Mouse (Mus musculus) CD4-positive helper T cell, adult 2 months (primary cell): ENCODE results near the gene Foxb1.

Experiments
- DNase-seq: peaks from one replicate; pipeline ENCODE4 v3.0.0-alpha.2; 2012; ENCODE audit warnings: low read depth, missing footprints, low spot score

Gene Foxb1

DNA sequence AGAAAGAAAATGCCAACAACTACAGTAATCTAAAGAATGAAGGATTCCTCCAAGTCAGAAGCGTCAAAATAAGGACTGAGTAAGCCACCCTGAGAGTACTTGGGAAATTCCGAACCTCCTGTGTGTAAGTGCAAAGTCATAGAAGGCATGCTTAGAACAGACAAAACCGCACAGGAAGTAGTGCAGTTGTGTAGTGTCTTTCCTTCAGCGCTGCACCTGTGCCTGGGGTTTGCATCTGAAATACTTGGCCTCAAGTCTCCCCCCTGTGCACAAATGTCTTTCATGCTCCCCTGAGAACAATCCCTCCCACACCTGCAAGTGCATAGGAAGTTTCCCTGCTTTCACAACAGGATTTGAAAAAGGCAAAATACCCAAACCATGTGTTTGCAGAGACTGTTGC is 3.5 kb downstream of the Foxb1 start:
- DNase-seq, result peak; percentile 60

DNA sequence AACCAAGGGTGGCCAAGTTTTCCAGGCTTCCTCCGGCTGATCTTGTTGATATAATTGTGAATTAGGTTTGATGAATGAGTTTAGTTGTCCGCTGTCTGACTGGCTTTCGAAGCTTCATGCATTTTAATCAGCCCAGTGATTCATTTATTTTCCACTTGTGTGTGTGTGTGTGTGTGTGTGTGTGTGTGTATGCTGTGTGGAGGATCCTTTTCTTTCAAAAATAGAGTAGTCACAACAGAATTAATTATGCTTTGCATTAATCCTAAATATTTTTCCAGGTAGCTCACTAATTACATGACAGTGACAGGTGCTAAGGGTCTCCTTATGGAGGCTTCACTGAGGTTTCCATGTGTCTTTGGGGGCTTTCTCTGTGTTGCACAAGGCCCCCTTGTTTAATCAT is 4.3 kb downstream of the Foxb1 start:
- no peak for DNase-seq

DNA sequence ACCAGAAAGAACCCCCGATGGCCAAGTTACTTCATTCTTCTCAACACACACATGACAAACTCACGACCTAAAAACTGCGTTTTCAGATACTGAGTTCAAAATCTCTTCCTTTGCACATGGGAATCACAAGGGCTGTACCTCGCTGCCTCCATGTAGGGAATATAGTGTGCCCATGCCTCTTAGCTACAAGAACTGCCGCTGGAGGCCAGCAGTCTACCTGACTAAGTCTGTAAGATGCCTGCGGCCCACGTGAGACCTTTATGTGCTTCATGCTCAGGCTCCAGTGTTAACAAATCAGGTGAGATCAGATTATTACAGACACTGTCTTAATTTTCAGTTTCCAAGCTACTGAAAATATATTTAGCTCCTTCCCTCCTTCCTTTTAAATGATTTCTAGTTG is 4.7 kb downstream of the Foxb1 start:
- DNase-seq, result no peak

DNA sequence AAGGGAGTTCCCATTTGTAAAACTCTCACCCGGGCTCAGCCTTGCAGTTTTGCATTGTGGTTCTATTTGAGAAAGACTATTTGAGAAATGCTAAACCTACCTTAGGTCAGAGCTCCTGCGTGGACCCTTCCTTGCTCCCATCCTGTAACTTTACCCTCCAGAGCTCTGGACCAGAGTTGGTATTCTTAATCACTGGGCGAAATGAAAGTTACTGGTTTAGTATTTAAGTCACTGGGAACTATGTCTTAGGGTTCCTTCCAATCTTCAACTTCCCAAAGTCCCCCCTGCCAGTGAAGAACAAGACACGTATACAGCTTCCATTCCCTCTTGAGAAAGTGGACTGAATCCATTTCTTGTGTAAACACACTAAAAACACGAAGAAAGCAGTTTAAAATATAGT is 5.6 kb downstream of the Foxb1 start:
- no peak for DNase-seq

DNA sequence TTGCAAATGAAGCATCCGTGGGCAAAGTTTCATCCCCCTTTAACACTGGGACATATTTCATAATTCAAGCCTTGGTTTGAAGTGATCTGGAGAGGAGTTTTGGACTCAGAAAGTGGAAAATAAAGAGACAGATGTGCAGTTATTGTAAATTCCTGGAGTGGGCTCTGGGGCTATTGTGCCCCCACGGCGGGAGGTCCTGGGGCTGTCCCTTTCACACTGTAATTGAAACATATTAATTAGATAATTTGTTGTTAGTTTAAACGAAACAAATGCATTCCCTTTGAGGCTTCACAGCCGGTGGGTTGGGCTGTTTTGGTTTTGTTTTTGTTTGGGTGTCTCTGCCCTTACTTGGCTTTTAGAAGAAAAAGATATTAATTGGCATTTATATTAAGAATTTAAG is 6.0 kb downstream of the Foxb1 start:
- no peak for DNase-seq

DNA sequence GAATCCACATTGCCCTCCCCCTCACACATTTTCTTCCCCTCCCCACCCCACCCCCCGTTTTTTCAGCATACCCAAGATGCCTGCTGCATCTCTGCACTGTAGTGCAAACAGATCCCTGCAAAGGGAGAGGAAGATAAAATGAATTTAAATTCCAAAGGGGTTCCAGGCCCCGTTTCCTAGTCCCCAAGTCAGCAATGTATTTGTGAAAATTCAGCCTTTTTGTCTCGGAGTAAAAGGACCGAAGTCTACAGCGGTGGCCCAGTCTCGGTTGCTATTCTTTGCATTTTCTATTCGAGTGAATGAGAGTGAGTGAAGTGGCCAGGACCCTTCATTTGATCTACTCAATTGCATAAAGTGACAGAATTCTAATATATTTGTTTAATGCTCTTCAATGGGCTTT is 6.4 kb downstream of the Foxb1 start:
- DNase-seq, result no peak

DNA sequence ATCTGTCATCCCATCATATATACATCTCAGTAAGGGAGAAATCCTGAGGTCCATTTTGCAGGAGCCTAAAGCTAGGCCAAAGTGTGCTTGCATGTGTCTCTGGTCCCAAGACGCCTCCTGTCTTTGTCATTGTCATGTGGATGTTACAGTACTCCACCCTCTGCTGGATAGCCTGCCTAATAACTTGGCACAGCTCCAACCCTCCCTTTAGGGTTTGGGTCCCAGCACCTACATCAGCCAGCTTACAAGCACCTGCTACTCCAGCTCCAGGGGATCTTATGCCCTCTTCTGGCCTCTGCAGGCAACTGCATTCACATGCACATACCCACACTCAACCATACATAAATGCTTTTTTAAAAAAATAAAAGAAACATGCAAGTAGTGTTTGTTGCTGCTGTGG is 12.8 kb downstream of the Foxb1 start:
- no peak for DNase-seq

DNA sequence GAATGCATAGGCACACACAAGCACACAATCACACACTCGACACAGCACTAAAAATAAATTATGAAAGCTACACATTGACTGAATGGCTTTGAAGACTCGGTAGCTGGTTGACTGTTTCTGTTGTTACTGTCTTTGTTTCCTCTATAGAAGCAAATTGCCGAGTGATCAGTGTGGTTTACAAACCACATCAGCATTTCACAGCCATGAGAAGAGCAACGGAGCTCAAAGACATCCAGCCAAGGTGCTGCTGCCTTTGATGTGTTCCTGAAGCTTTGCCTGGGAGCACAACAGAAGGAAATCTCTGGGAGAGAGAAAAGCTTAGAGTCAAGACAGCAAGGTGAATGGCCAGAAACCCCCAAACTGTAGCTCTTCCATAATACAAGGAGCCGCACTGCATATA is 32.0 kb downstream of the Foxb1 start:
- no peak for DNase-seq

DNA sequence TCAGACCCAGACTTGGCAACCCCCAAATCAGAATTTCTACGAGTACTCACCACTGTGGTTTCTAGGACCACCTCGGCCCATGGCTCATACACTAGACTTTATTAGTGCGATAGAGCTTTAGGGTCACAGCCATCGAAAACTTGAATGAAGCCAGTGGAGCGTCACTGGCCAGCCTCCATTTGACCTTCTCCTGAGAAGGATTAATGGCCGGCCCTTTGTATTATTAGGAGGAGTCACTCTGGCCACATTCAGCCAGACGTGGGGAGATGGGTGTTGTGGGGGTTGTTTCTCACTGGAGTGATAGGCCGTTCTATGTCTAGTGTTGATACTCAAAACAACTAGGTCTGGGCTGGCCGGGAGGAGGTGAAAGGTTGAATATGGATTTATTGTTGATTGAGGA is 42.3 kb downstream of the Foxb1 start:
- DNase-seq, result no peak

DNA sequence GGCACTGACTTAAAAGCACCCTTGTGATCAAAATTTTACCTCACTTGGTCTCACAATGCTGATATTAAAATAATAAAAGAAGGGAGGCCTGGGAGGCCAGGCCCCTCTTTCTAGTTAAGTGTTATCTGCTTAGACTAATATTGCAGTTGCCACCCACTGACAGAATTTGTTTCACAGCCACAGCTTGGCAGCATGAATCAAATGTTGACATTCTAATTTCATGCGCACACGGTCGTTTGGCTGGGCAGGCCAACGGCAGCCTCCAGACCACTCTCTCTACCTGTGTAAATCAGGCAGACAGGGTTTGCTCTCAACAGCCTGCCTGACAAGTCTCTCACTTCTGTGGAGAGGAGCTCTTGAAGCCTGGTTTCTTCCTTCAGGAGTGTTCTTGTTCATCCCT is 44.4 kb downstream of the Foxb1 start:
- no peak for DNase-seq

DNA sequence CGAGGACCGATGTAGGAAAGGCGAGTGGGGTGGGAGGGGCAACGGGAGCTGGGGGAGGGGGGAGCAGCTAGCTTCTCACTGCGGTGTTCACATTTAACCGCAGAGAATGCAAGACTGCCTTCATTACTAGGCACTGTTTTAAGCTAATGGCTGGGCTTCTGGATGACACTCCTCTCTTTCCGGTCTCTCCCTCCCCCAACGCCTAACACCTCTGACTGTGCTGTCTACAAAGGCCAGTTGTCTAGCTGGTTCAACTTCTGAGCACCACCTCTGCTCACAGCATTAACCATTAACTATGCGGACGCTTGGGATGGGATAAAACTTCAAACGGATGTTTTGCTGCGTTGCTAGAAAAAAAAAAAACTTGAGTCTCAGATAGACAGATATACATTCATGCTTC is 45.3 kb downstream of the Foxb1 start:
- DNase-seq, result no peak

DNA sequence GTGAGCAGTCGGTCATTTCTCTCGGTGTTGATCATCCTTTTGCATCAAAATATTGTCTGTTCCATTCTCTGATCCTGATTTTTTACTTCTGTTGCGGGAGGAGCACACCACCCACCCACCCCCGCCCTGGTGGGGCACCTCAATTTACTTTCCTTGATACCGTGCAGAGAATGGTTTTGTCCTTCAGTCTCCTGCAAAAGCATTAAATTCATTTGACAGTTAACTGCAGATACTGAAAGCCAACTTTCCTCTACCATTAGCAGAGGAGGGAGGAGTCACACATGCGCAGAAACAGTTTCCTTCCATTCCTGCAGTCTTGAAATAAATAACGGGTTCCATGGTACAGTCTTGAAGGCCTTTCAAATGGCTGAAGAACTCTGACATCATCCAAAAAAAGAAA is 46.4 kb downstream of the Foxb1 start:
- DNase-seq, result no peak

DNA sequence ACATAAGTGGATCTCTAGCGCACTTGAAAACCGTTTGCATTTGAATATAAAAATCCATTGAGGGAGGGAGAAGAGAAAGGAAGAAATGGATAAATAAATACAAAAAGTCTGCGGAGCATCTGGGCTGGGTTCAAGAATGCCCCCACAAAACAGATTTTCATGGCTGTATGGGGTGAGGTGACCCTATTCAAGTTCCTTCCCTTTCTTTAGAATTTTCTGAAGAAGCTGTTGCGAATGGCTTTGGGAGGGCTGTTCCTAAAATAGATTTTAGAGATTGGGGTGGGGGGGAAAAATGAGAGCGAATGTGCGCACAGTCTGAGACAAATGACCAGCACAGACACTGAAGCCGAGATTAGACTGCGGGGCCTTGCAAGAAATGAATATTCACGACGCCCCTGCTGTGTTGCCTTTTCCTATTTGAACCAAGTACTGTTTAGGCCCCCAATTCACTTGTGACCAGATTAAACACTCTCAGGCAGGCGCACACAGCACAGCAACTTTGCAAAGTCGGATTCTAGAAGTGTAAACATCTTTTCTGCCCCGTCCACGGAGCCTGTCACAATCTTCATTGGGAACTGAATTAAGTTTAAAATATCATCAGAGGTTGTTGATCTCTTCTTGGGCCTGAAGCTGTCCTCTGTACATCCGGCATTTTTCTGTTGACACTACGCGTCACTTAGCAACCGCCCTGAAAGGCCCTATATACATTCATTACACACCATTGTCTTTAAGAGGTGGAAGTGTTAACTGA is 47.0 kb downstream of the Foxb1 start:
- no peak for DNase-seq

DNA sequence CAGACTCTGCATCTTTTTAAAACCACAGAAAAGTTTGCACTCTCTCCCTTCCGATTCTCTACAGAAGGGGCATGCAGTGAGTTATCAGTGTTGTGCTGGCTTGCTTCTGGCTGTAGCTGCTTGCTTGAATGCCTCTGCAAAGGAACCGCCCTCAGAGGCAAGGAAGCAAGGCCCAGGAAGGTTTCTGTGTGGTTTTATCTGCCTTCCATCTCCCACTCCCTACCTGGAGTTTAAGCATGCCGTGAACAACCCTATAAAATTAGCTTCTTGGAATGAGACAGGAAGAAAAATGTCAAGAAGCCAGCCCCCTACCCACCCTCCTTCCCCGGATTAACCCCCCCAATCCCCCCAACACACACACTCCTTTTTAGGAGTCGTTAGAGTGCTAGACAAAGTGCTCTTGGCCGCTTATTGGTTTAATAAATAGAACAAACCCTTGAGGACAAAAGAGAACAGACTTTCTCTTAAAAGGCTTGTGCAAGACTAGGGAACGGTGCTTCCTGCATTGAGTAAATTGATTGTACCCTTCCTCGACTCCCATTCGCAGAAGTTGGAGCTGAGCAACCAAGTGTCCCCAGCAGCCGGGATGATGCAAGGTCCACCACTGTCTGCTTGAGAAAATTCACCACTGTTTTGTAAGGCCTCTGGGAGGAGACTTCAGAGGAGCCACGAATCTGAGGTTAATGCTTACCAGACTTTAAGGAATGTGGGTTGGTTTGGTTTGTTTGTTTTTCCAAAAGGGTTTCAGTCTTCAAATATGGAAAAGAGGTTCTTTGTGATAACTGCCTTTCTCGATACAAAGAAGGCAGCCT is 47.8 kb downstream of the Foxb1 start:
- DNase-seq, result no peak
